Mouse (Mus musculus) adrenal gland, adult 8-10 months (tissue): ENCODE results near the gene Rsad1. TPM values are rescaled to one million over a fixed set of nuclear protein-coding genes. Genes with fewer than 3 reads are reported as not detected.

Source experiments
- DNase-seq: peaks from one replicate; pipeline ENCODE4 v3.0.0; 2022
- total RNA-seq, 4 experiments: library from RNA; stranded (reverse); gene quantifications; 2 replicates each; pipeline ENCODE4 v1.2.4; 2022

The Rsad1 gene
- total RNA-seq, 4 experiments from 2014 or later = 15.3 to 35.4 (median 25.1) TPM

DNA sequence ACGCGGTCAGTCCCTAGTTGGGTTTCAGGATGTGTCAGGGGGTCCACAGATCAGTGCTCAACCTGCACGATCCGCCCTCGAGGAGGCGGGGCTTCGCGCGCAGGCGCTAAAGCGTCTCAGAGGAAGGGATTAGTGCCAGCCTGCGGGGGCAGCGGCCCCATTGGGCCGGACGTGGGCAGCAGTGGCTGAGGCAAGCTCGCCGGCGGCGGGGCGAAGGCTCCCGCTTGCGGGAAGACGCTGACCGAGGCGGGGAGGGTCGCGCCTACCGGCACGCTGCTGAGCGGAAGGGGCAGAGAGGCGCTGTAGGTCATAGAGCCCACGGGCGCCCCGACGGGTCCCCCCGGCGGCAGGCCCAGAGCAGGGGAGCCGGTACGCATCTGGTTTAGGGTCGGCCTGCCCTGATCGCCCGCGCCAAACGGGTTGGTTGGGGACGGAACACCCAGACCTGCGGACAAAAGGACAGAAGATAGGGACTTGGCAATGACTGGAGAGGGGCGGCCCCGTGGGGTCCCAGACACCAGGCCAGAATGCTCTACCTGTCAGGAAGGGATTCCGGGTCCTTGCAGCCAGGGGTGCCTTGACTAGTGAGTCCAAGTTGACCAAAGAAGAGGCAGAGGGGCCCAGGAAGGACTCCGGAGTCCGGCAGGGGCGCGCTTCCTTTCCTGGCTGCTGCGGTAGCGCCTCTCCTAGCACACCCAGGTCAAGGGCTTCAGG is 57.9 kb downstream of the Rsad1 start:
- DNase-seq = no peak

Other genes starting within 250 kb of the Rsad1 start
- 100 to 1,000 TPM in 1 of 4 experiments, 10 to 100 TPM in 3; 53.7 to 100 (median 73.5) TPM for gene Luc7l3, start 227.3 kb downstream of the Rsad1 start, total RNA-seq
- 100 to 1,000 TPM; 118 to 169 (median 156) TPM for gene Ankrd40, start 221.3 kb downstream of the Rsad1 start, total RNA-seq
- gene Abcc3, start 156.3 kb downstream of the Rsad1 start, total RNA-seq = 10 to 100 TPM in 2 of 4 experiments, 1 to 10 TPM in 2; 4.7 to 15.0 (median 9.4) TPM
- under 1 TPM; 0.14 to 0.73 (median 0.21) TPM for gene Cacna1g, start 75.1 kb downstream of the Rsad1 start, total RNA-seq
- not detected for gene Spata20, start 63.1 kb downstream of the Rsad1 start, total RNA-seq
- 10 to 100 TPM; 45.0 to 65.6 (median 56.0) TPM for gene Epn3, start 49.3 kb downstream of the Rsad1 start, total RNA-seq
- 10 to 100 TPM; 10.3 to 17.9 (median 13.4) TPM for gene Mycbpap, start 27.5 kb downstream of the Rsad1 start, total RNA-seq
- gene Chad, start 15.8 kb upstream of the Rsad1 start, total RNA-seq = under 1 TPM in 1 of 4 experiments, not detected in 3; 0.21 TPM
- 100 to 1,000 TPM; 191 to 242 (median 213) TPM for gene Acsf2, start 52.6 kb upstream of the Rsad1 start, total RNA-seq
- 100 to 1,000 TPM in 2 of 4 experiments, 10 to 100 TPM in 2; 91.8 to 129 (median 106) TPM for gene Lrrc59, start 80.5 kb upstream of the Rsad1 start, total RNA-seq
- gene Mrpl27, start 104.5 kb upstream of the Rsad1 start, total RNA-seq = 10 to 100 TPM; 71.9 to 79.9 (median 77.6) TPM
- gene Eme1, start 104.7 kb upstream of the Rsad1 start, total RNA-seq = 1 to 10 TPM in 1 of 4 experiments, under 1 TPM in 2, not detected in 1; 0.42 to 1.2 (median 0.62) TPM
- gene Xylt2, start 128.3 kb upstream of the Rsad1 start, total RNA-seq = 10 to 100 TPM; 13.4 to 24.5 (median 18.0) TPM
- gene Gm11541, start 155.2 kb upstream of the Rsad1 start, total RNA-seq = not detected
- under 1 TPM in 2 of 4 experiments, not detected in 2; 0.41 to 0.56 TPM for gene Cdc34b, start 192.5 kb upstream of the Rsad1 start, total RNA-seq
- gene Tmem92, start 233.4 kb upstream of the Rsad1 start, total RNA-seq = not detected